Mouse (Mus musculus) CH12.LX (cell line): Measurements from ENCODE around the gene Abcb10. TPM values are rescaled to one million over a fixed set of nuclear protein-coding genes. Genes with fewer than 3 reads are reported as not detected.

Source experiments
- DNase-seq: peaks from one replicate; pipeline ENCODE4 v3.0.0-alpha.2; 2013; ENCODE audit errors: extremely low read depth
- H3K27ac ChIP-seq: 2 replicates; pipeline ENCODE4 v1.5.1; 2012; ENCODE audit warnings: low read depth, mild to moderate bottlenecking, control low read depth, moderate library complexity; ENCODE audit not compliant: insufficient read depth
- H3K27me3 ChIP-seq: replicated peaks from 2 replicates; pipeline ENCODE3; 2012; ENCODE audit warnings: inconsistent platforms
- H3K36me3 ChIP-seq, 2 experiments: replicated peaks in 1 of 2; 2 replicates each; pipeline versions ENCODE3 to v1.6.1; 2012; ENCODE audit warnings: inconsistent platforms in 1 of 2, low read length in 1 of 2, mild to moderate bottlenecking in 1 of 2, mixed read lengths in 1 of 2, moderate library complexity in 1 of 2; ENCODE audit not compliant: control insufficient read depth in 1 of 2, insufficient read depth in 1 of 2
- H3K4me1 ChIP-seq, 2 experiments: 2 replicates each; pipeline ENCODE4 v1.6.1; 2012; ENCODE audit warnings: inconsistent platforms in 1 of 2, moderate library complexity in 1 of 2; ENCODE audit not compliant: insufficient read depth in 2 of 2, control insufficient read depth in 1 of 2
- H3K4me2 ChIP-seq: 2 replicates; pipeline ENCODE4 v1.6.1; 2012; ENCODE audit warnings: low read depth, mild to moderate bottlenecking, control low read depth; ENCODE audit not compliant: poor library complexity, insufficient read depth, severe bottlenecking
- H3K4me3 ChIP-seq, 3 experiments: fragments of 150-350 bp in 1 of 3; sonication (generic) in 1 of 3; replicated peaks in 1 of 3; 2 replicates each; pipeline versions ENCODE3 to v1.5.1; 2011 to 2012; ENCODE audit warnings: low read depth in 2 of 3, low read length in 2 of 3, mild to moderate bottlenecking in 2 of 3, moderate library complexity in 2 of 3, control low read depth in 1 of 3, improper control_type of control experiment in 1 of 3, inconsistent platforms in 1 of 3, mixed read lengths in 1 of 3; ENCODE audit not compliant: poor library complexity in 1 of 3
- H3K79me2 ChIP-seq: replicated peaks from 2 replicates; pipeline ENCODE4 v1.6.1; 2012; ENCODE audit warnings: mild to moderate bottlenecking, moderate library complexity; ENCODE audit not compliant: control insufficient read depth, poor library complexity, insufficient read depth, severe bottlenecking; ENCODE audit errors: extremely low read depth
- H3K9ac ChIP-seq: 2 replicates; pipeline ENCODE4 v1.6.1; 2012; ENCODE audit warnings: low read depth, mild to moderate bottlenecking, control low read depth, moderate library complexity; ENCODE audit not compliant: insufficient read depth
- H3K9me3 ChIP-seq: replicated peaks from 2 replicates; pipeline ENCODE3; 2012; ENCODE audit warnings: low read length, inconsistent platforms, mixed read lengths
- BHLHE40 ChIP-seq: IDR thresholded peaks from 2 replicates; pipeline ENCODE4 v1.6.1; 2011; ENCODE audit warnings: mild to moderate bottlenecking, low read depth, low read length, improper control_type of control experiment
- CHD1 ChIP-seq: IDR thresholded peaks from 2 replicates; pipeline ENCODE4 v1.6.1; 2012; ENCODE audit warnings: low read depth, low read length, improper control_type of control experiment, inconsistent platforms
- ELF1 ChIP-seq: IDR thresholded peaks from 2 replicates; pipeline ENCODE4 v1.6.1; 2014; ENCODE audit warnings: low read depth, mild to moderate bottlenecking, inconsistent platforms, low read length, improper control_type of control experiment
- IRF4 ChIP-seq: IDR thresholded peaks from 2 replicates; pipeline ENCODE4 v1.6.1; 2014; ENCODE audit warnings: low read depth, mild to moderate bottlenecking, inconsistent platforms, low read length, improper control_type of control experiment
- JUN ChIP-seq: IDR thresholded peaks from 2 replicates; pipeline ENCODE4 v1.6.1; 2011; ENCODE audit warnings: low read depth, mild to moderate bottlenecking, low read length, improper control_type of control experiment, moderate library complexity; ENCODE audit not compliant: insufficient read depth
- JUND ChIP-seq: conservative IDR thresholded peaks from 2 replicates; pipeline ENCODE4 v1.6.1; 2011; ENCODE audit warnings: low read depth, low read length, improper control_type of control experiment
- MAFK ChIP-seq: IDR thresholded peaks from 2 replicates; pipeline ENCODE4 v1.6.1; 2011; ENCODE audit warnings: low read length, improper control_type of control experiment; ENCODE audit not compliant: insufficient replicate concordance
- MAX ChIP-seq: IDR thresholded peaks from 2 replicates; pipeline ENCODE4 v1.6.1; 2011; ENCODE audit warnings: low read length, improper control_type of control experiment
- MAZ ChIP-seq: IDR thresholded peaks from 2 replicates; pipeline ENCODE4 v1.6.1; 2012; ENCODE audit warnings: low read depth, mild to moderate bottlenecking, inconsistent platforms, low read length, improper control_type of control experiment, moderate library complexity
- MEF2A ChIP-seq: IDR thresholded peaks from 2 replicates; pipeline ENCODE4 v1.6.1; 2014; ENCODE audit warnings: low read depth, mild to moderate bottlenecking, inconsistent platforms, low read length, improper control_type of control experiment, borderline replicate concordance
- MXI1 ChIP-seq: IDR thresholded peaks from 2 replicates; pipeline ENCODE4 v1.6.1; 2011; ENCODE audit warnings: mild to moderate bottlenecking, low read depth, low read length, improper control_type of control experiment
- MYC ChIP-seq: IDR thresholded peaks from 2 replicates; pipeline ENCODE4 v1.6.1; 2011; ENCODE audit warnings: low read depth, mild to moderate bottlenecking, improper control_type of control experiment, low read length
- NELFE ChIP-seq: IDR thresholded peaks from 2 replicates; pipeline ENCODE4 v1.6.1; 2011; ENCODE audit warnings: low read depth, low read length, improper control_type of control experiment
- RCOR1 ChIP-seq: conservative IDR thresholded peaks from 2 replicates; pipeline ENCODE4 v1.6.1; 2012; ENCODE audit warnings: low read depth, mild to moderate bottlenecking, inconsistent platforms, low read length, improper control_type of control experiment
- SIN3A ChIP-seq: IDR thresholded peaks from 2 replicates; pipeline ENCODE4 v1.6.1; 2012; ENCODE audit warnings: low read length, improper control_type of control experiment, inconsistent platforms
- TCF12 ChIP-seq: IDR thresholded peaks from 2 replicates; pipeline ENCODE4 v1.6.1; 2014; ENCODE audit warnings: low read depth, mild to moderate bottlenecking, inconsistent platforms, low read length, improper control_type of control experiment
- USF1 ChIP-seq: IDR thresholded peaks from 2 replicates; pipeline ENCODE4 v1.6.1; 2014; ENCODE audit warnings: low read depth, mild to moderate bottlenecking, inconsistent platforms, low read length, improper control_type of control experiment
- USF2 ChIP-seq: conservative IDR thresholded peaks from 2 replicates; pipeline ENCODE4 v1.6.1; 2011; ENCODE audit warnings: low read depth, low read length, improper control_type of control experiment
- ZNF384 ChIP-seq: IDR thresholded peaks from 2 replicates; pipeline ENCODE4 v1.6.1; 2012; ENCODE audit warnings: low read depth, low read length, improper control_type of control experiment, inconsistent platforms
- dilution Hi-C: fragments of 300-500 bp; cut with MboI; formaldehyde crosslinking; loops from 2 replicates; pipeline ENCODE4 v1.14.3; 2020; ENCODE audit warnings: low sequenced_read_pairs; ENCODE audit not compliant: extremely low pct_unique_long_range_greater_than_20kb, extremely low pct_ligation_motif_present
- in situ Hi-C: fragments of 300-500 bp; cut with MboI; formaldehyde crosslinking; loops from 3 replicates; pipeline ENCODE4 v1.14.3; 2019; ENCODE audit warnings: low sequenced_read_pairs, low pct_ligation_motif_present, low pct_unique_long_range_greater_than_20kb, mixed read lengths
- polyA plus RNA-seq: library from polyadenylated mRNA; unstranded; fragments of >175 nt; gene quantifications from 2 replicates; pipeline ENCODE4 v1.2.1, GENCODE M21; 2012; ENCODE audit warnings: low read depth; ENCODE audit not compliant: insufficient read length
- total RNA-seq, 2 experiments: library from RNA; depleted of rRNA; stranded (reverse); fragments of 300-350 nt in 1 of 2; fragments of >200 nt in 1 of 2; gene quantifications; 2 replicates each; pipeline ENCODE4 v1.2.3; 2012 to 2014

The Abcb10 gene
- total and polyA plus RNA-seq, 3 experiments = 8.0 to 8.5 (median 8.1) TPM

DNA sequence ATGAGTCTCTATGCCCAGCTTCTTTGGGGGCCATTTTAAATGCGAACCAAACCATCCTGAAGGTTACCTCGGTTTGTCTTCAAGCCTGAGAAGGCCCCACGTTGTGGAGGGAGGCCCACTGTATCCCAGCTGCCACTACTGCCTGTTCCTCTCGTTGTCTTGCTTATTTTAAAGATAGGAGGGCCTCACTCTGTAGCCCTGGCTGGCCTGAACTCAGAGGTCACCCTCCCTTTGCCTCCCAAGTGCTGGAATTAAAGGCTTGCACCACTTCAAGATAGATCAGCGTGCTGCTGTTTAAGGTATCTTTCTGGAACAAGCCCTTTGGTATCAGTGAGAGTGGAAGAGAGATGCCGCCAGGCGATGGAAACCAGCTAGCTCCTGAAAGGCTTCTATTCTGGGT, 6.2 kb upstream of the Abcb10 start:
- DNase-seq = no peak
- no peaks in the 10 kb centered on the region for H3K27me3 ChIP-seq
- dilution Hi-C loops = no loop called here
- H3K9me3 ChIP-seq = no peaks in the 10 kb centered on the region
- no peak overlapping the region for H3K4me3 ChIP-seq
- H3K36me3 ChIP-seq = peaks cover under 1 to 29% of the 10 kb centered on the region in 2 experiments
- no peak overlapping the region for H3K4me2 ChIP-seq
- no peak overlapping the region for H3K27ac ChIP-seq
- H3K4me1 ChIP-seq = peaks cover 0 to under 1% of the 10 kb centered on the region in 2 experiments; a peak in 2 of 4 replicates
- in situ Hi-C loops = no loop called here
- H3K9ac ChIP-seq = no peak overlapping the region
- no peaks in the 10 kb centered on the region for H3K79me2 ChIP-seq
- TF ChIP-seq BHLHE40 (no peak), NELFE (no peak), IRF4 (no peak), RCOR1 (no peak), MAZ (no peak), MAX (no peak), MYC (no peak), USF2 (no peak), JUND (no peak), MAFK (no peak), MEF2A (no peak), MXI1 (no peak), TCF12 (no peak), CHD1 (no peak), SIN3A (no peak), ZNF384 (no peak), JUN (no peak)

GRCm38 (mm10) chr8:123988605-123989038, 5.7 kb upstream of the Abcb10 start:
- Histone ChIP-seq H3K4me1 (peaks cover 0 to 6% of the 10 kb centered on the region in 2 experiments; a peak in 2 of 4 replicates), H3K4me3 (no peak overlapping the region), H3K27me3 (no peaks in the 10 kb centered on the region), H3K79me2 (no peaks in the 10 kb centered on the region), H3K9ac (no peak overlapping the region), H3K36me3 (peaks cover 0 to 24% of the 10 kb centered on the region in 2 experiments), H3K9me3 (no peaks in the 10 kb centered on the region), H3K27ac (no peak overlapping the region), H3K4me2 (no peak overlapping the region)
- no peak for DNase-seq
- no peak for TF ChIP-seq CHD1
- TF ChIP-seq ZNF384 = 0 out of 2 replicates have a peak, but pooled peaks have one; percentile 17
- no peak for TF ChIP-seq ELF1
- TF ChIP-seq USF1 = no peak
- in situ Hi-C loops (no loop called here), dilution Hi-C loops (no loop called here)
